In genomic region chr19:34474228-34474990, GRCm38 (mm10) we compare ENCODE assay signal across 9 mouse cellular contexts. TPM values are rescaled to one million over a fixed set of nuclear protein-coding genes. Genes with fewer than 3 reads are reported as not detected.
DNase-seq lines count a peak whose midpoint lies in the region; ATAC-seq lines count a peak whose summit lies in the region.
"Had no signal": no experiment of that assay in that cellular context is flagged by ENCODE, and none has a peak within 500 bp of the region (broad histone marks: within the 10 kb centered on the region; RNA-seq: fewer than 3 reads in every experiment).

No protein-coding gene starts in this region.

- H3K27me3 ChIP-seq in liver, embryonic 11.5 days (replicated peaks; ENCODE audit: control insufficient read depth, insufficient read depth, low read length): peaks cover 34% of the 10 kb centered on the region
- H3K27me3 ChIP-seq in neural tube, embryonic 11.5 days (ENCODE audit: control insufficient read depth, insufficient read depth, low read length): peaks cover 14% of the 10 kb centered on the region

- peak; percentile 84 for ATAC-seq in frontal cortex, adult (ENCODE audit: low TSS enrichment)
- ATAC-seq in CD4-positive, CD25-positive, alpha-beta regulatory T cell, adult 4 months: peak; percentile 76
- no peak; the same call in 1 of the 2 replicates for ATAC-seq in liver, embryonic 11.5 days (replicated peaks; ENCODE audit: low FRiP score)
- ATAC-seq in neural tube, embryonic 11.5 days (ENCODE audit: insufficient read depth, low FRiP score, low TSS enrichment): peak; percentile 71
- ATAC-seq: Patski had no signal

- intact Hi-C loops in left cerebral cortex, postnatal 4 days (cut with DNase I): no loop called here

- H3K4me2 ChIP-seq in liver, embryonic 11.5 days: peak overlapping the region; percentile 94
- H3K4me2 ChIP-seq in neural tube, embryonic 11.5 days (ENCODE audit: low read depth): peak overlapping the region; percentile 96

- no peak for DNase-seq in frontal cortex, postnatal 14 days (ENCODE audit: low spot score in 2 of 2)
- DNase-seq in embryo, embryonic 11 days: peak; percentile 18
- DNase-seq in heart, postnatal 4 days: peak; percentile 15
- no peak for DNase-seq in liver, embryonic 11.5 days (ENCODE audit: low spot score)
- DNase-seq in neural tube, embryonic 11.5 days (ENCODE audit: low spot score): peak; percentile 49
- no peak for DNase-seq in left cerebral cortex, postnatal 4 days

- peaks cover 6% of the 10 kb centered on the region; the same call in 1 of the 2 replicates for H3K4me1 ChIP-seq in liver, embryonic 11.5 days (replicated peaks; ENCODE audit: control insufficient read depth, insufficient read depth, low read length)
- peaks cover 6% of the 10 kb centered on the region; the same call in 1 of the 2 replicates for H3K4me1 ChIP-seq in neural tube, embryonic 11.5 days (ENCODE audit: control insufficient read depth, insufficient read depth, low read length)

- 12% methylated on average over 49 of the region's 49 CpGs for WGBS in liver, embryonic 11.5 days
- 7% methylated on average over 49 of the region's 49 CpGs for WGBS in neural tube, embryonic 11.5 days

- H3K27ac ChIP-seq in liver, embryonic 11.5 days (ENCODE audit: low read depth, low read length): no peak overlapping the region
- H3K27ac ChIP-seq in neural tube, embryonic 11.5 days (ENCODE audit: low read depth, low read length): no peak overlapping the region

- peak overlapping the region; percentile 57 for H3K4me3 ChIP-seq in liver, embryonic 11.5 days (ENCODE audit: low read depth, low read length)
- peak overlapping the region; percentile 44 for H3K4me3 ChIP-seq in neural tube, embryonic 11.5 days (ENCODE audit: low read depth, low read length)

- no peaks in the 10 kb centered on the region for H3K9me3 ChIP-seq in liver, embryonic 11.5 days (ENCODE audit: control insufficient read depth, low read length)
- H3K9me3 ChIP-seq in neural tube, embryonic 11.5 days (ENCODE audit: control insufficient read depth, low read length): no peaks in the 10 kb centered on the region

- H3K36me3 ChIP-seq in liver, embryonic 11.5 days (ENCODE audit: control insufficient read depth, insufficient read depth, low read length): no peaks in the 10 kb centered on the region
- no peaks in the 10 kb centered on the region for H3K36me3 ChIP-seq in neural tube, embryonic 11.5 days (ENCODE audit: control insufficient read depth, insufficient read depth, low read length)

- no peak overlapping the region for H3K9ac ChIP-seq in liver, embryonic 11.5 days (ENCODE audit: low read depth, low read length)
- peak overlapping the region; percentile 26 for H3K9ac ChIP-seq in neural tube, embryonic 11.5 days (ENCODE audit: low read length)

RNA-seq across cellular contexts. Expression of gene Ch25h, which starts 0.6 kb away (rescaled TPM):
- not detected for polyA plus RNA-seq in CD4-positive, CD25-positive, alpha-beta regulatory T cell, adult 4 months (2017; shearing (Covaris generic))
- total RNA-seq in heart, postnatal 4 days (2021): under 1 TPM; 0.32 to 0.45 TPM
- polyA plus RNA-seq in liver, embryonic 11.5 days (2014; fragmentation: Nextera tagmentation; extraction: Ambion mirVana): 0.82 and 1.5 TPM in 2 replicates
- 2.0 and 3.1 TPM in 2 replicates for polyA plus RNA-seq in neural tube, embryonic 11.5 days (2014; fragmentation: Nextera tagmentation; extraction: Ambion mirVana)
- total RNA-seq in left cerebral cortex, postnatal 4 days (2021): 1 to 10 TPM in 1 of 2 experiments, under 1 TPM in 1; 0.92 to 1.0 TPM
- polyA plus RNA-seq: Patski had no signal

RNA-seq across cellular contexts. Expression of gene Lipa, which starts 52.9 kb away (rescaled TPM):
- 100 to 1,000 TPM; 100 to 102 TPM for polyA plus RNA-seq in CD4-positive, CD25-positive, alpha-beta regulatory T cell, adult 4 months (2017; shearing (Covaris generic))
- 10 to 100 TPM; 20.7 to 21.2 TPM for total RNA-seq in heart, postnatal 4 days (2021)
- polyA plus RNA-seq in liver, embryonic 11.5 days (2014; fragmentation: Nextera tagmentation; extraction: Ambion mirVana): 48.2 and 53.6 TPM in 2 replicates
- 26.5 and 27.5 TPM in 2 replicates for polyA plus RNA-seq in neural tube, embryonic 11.5 days (2014; fragmentation: Nextera tagmentation; extraction: Ambion mirVana)
- 10 to 100 TPM; 15.1 to 16.0 TPM for total RNA-seq in left cerebral cortex, postnatal 4 days (2021)

Comparison
In these comparisons a context has a peak if more than half of its experiments do, and no peak if none do; other contexts are left out.
1. DNase-seq: peak in embryo, embryonic 11 days (single experiment), heart, postnatal 4 days (single experiment) and neural tube, embryonic 11.5 days (single experiment); none in frontal cortex, postnatal 14 days (0 of 2), liver, embryonic 11.5 days (single experiment) and left cerebral cortex, postnatal 4 days (single experiment).